Mouse (Mus musculus) lung, embryonic 15.5 days (tissue): ENCODE data around the gene Zfpm1. TPM values are rescaled to one million over a fixed set of nuclear protein-coding genes. Genes with fewer than 3 reads are reported as not detected.

Source experiments
- polyA plus RNA-seq: library from polyadenylated mRNA; unstranded; fragments of >200 nt; fragmentation: Nextera tagmentation; extraction: Ambion mirVana; gene quantifications from 2 replicates; pipeline ENCODE4 v1.2.1, GENCODE M21; 2015

The Zfpm1 gene
- polyA plus RNA-seq, 1 experiment from 2014 or later: 1.3 TPM

Other genes with a start within 250 kb of the Zfpm1 start
- gene Trhr2, start 78.6 kb downstream of the Zfpm1 start, polyA plus RNA-seq: not detected in 2 replicates
- 53.3 and 55.1 TPM in 2 replicates for gene Zc3h18, start 94.5 kb downstream of the Zfpm1 start, polyA plus RNA-seq
- not detected in 2 replicates for gene Il17c, start 139.9 kb downstream of the Zfpm1 start, polyA plus RNA-seq
- 208 and 215 TPM in 2 replicates for gene Cyba, start 150.8 kb downstream of the Zfpm1 start, polyA plus RNA-seq
- 24.3 and 24.7 TPM in 2 replicates for gene Mvd, start 161.3 kb downstream of the Zfpm1 start, polyA plus RNA-seq
- 1.1 and 1.2 TPM in 2 replicates for gene Snai3, start 178.6 kb downstream of the Zfpm1 start, polyA plus RNA-seq
- gene Rnf166, start 193.9 kb downstream of the Zfpm1 start, polyA plus RNA-seq: 40.5 and 43.9 TPM in 2 replicates
- 38.3 and 46.8 TPM in 2 replicates for gene Ctu2, start 194.0 kb downstream of the Zfpm1 start, polyA plus RNA-seq